Mouse (Mus musculus) intestine, embryonic 16.5 days (tissue): ENCODE results near the gene Ccdc113. TPM values are rescaled to one million over a fixed set of nuclear protein-coding genes. Genes with fewer than 3 reads are reported as not detected.

Source experiments
- ATAC-seq: fragments of 200-750 bp; cut with Nextera tagmentation; 2 replicates; pipeline ENCODE4 v1.8.0; 2017; ENCODE audit warnings: moderate TSS enrichment, moderate library complexity
- H3K27ac ChIP-seq: fragments of 300-500 bp; sonication (generic); 2 replicates; pipeline ENCODE4 v1.5.1; 2014; ENCODE audit warnings: mild to moderate bottlenecking, low read length
- H3K27me3 ChIP-seq: fragments of 300-500 bp; sonication (generic); replicated peaks from 2 replicates; pipeline ENCODE4 v1.6.1; 2014; ENCODE audit warnings: low read length, control low read depth, mixed read lengths; ENCODE audit not compliant: control insufficient read depth, insufficient read depth
- H3K36me3 ChIP-seq: fragments of 300-500 bp; sonication (generic); 2 replicates; pipeline ENCODE4 v1.6.1; 2014; ENCODE audit warnings: low read length, control low read depth; ENCODE audit not compliant: control insufficient read depth, insufficient read depth
- H3K4me1 ChIP-seq: fragments of 300-500 bp; sonication (generic); 2 replicates; pipeline ENCODE4 v1.6.1; 2014; ENCODE audit warnings: low read length, control low read depth, mixed read lengths; ENCODE audit not compliant: control insufficient read depth, insufficient read depth
- H3K4me2 ChIP-seq: fragments of 300-500 bp; sonication (generic); 2 replicates; pipeline ENCODE4 v1.6.1; 2014; ENCODE audit warnings: low read depth, low read length, control low read depth
- H3K4me3 ChIP-seq: fragments of 300-500 bp; sonication (generic); 2 replicates; pipeline ENCODE4 v1.5.1; 2014; ENCODE audit warnings: mild to moderate bottlenecking, low read length
- H3K9ac ChIP-seq: fragments of 300-500 bp; sonication (generic); 2 replicates; pipeline ENCODE4 v1.6.1; 2014; ENCODE audit warnings: low read depth, low read length
- H3K9me3 ChIP-seq: fragments of 300-500 bp; sonication (generic); 2 replicates; pipeline ENCODE4 v1.6.1; 2016; ENCODE audit warnings: low read length, control low read depth; ENCODE audit not compliant: control insufficient read depth
- WGBS: fragments of 180-500 bp; shearing (Covaris S2); extraction: QIAGEN DNeasy Blood & Tissue Kit; methylation state at CpG from one replicate; pipeline ENCODE4 v1.1.7; 2014; 5-methylcytosine and 5-hydroxymethylcytosine counted together
- polyA plus RNA-seq: library from polyadenylated mRNA; unstranded; fragments of >200 nt; fragmentation: Nextera tagmentation; extraction: Ambion mirVana; gene quantifications from 2 replicates; pipeline ENCODE4 v1.2.1, GENCODE M21; 2015

Ccdc113 gene
- 0.13 TPM in 1 of 2 replicates, not detected in the other for polyA plus RNA-seq

- Histone ChIP-seq H3K27me3 (no peaks in the 10 kb centered on the region), H3K9ac (peak within 1 kb of the TSS; percentile 60; the same call in 1 of the 2 replicates)
- WGBS: 8% methylated on average over 33 of the region's 33 CpGs
These were observed at the start of gene Ccdc113 for GRCm38 (mm10) chr8:95533584-95534387. Gene Ccdc113 (plus strand): TSS chr8:95534085.

GRCm38 (mm10) chr8:95487800-95488697 is 45.8 kb upstream of the Ccdc113 start:
- no peaks in the 10 kb centered on the region for H3K9me3 ChIP-seq
- H3K4me2 ChIP-seq: peak overlapping the region; percentile 86
- peak; percentile 67 for ATAC-seq
- 1% methylated on average over 40 of the region's 95 CpGs for WGBS
- peak overlapping the region; percentile 96 for H3K4me3 ChIP-seq
- H3K9ac ChIP-seq: peak overlapping the region; percentile 95
- no peaks in the 10 kb centered on the region for H3K27me3 ChIP-seq
- H3K36me3 ChIP-seq: 0 out of 2 replicates have a peak, but pooled peaks cover 6% of the 10 kb centered on the region
- peaks cover 8% of the 10 kb centered on the region for H3K4me1 ChIP-seq
- peak overlapping the region; percentile 45 for H3K27ac ChIP-seq

More at GRCm38 (mm10) chr8:95533584-95534387, at the start of gene Ccdc113:
- peak within 1 kb of the TSS; percentile 51 for H3K4me3 ChIP-seq
- no peaks in the 10 kb centered on the region for H3K36me3 ChIP-seq
- no peaks in the 10 kb centered on the region for H3K9me3 ChIP-seq
- peaks cover 9% of the 10 kb centered on the region; the same call in 1 of the 2 replicates for H3K4me1 ChIP-seq
- peak within 1 kb of the TSS; percentile 83 for H3K4me2 ChIP-seq
- no peak within 1 kb of the TSS for H3K27ac ChIP-seq
- ATAC-seq: peak; percentile 92

- peak overlapping the region; percentile 96 for H3K4me3 ChIP-seq
- peak overlapping the region; percentile 95 for H3K9ac ChIP-seq
- H3K27me3 ChIP-seq: no peaks in the 10 kb centered on the region
- peak overlapping the region; percentile 81 for H3K4me2 ChIP-seq
- peak; percentile 94 for ATAC-seq
- peak overlapping the region; percentile 45 for H3K27ac ChIP-seq
- WGBS: 1% methylated on average over 21 of the region's 42 CpGs
- H3K4me1 ChIP-seq: peaks cover 8% of the 10 kb centered on the region
- no peaks in the 10 kb centered on the region for H3K9me3 ChIP-seq
- H3K36me3 ChIP-seq: no peaks in the 10 kb centered on the region
These were observed 45.1 kb upstream of the Ccdc113 start for GRCm38 (mm10) chr8:95488698-95489332.

- H3K4me1 ChIP-seq: peaks cover 8% of the 10 kb centered on the region
- H3K36me3 ChIP-seq: no peaks in the 10 kb centered on the region
- H3K27ac ChIP-seq: no peak within 1 kb of the TSS
- H3K4me2 ChIP-seq: peak within 1 kb of the TSS; percentile 81
- H3K4me3 ChIP-seq: peak within 1 kb of the TSS; percentile 96
- H3K9me3 ChIP-seq: no peaks in the 10 kb centered on the region
- no peaks in the 10 kb centered on the region for H3K27me3 ChIP-seq
- 81% methylated on average over 5 of the region's 5 CpGs for WGBS
- no peak for ATAC-seq
- H3K9ac ChIP-seq: peak within 1 kb of the TSS; percentile 95
These were observed 43.9 kb upstream of the Ccdc113 start, which contains the start of gene Csnk2a2 for GRCm38 (mm10) chr8:95490006-95490405. Gene Csnk2a2 (minus strand): TSS chr8:95490039.

GRCm38 (mm10) chr8:95492057-95492456 is 41.8 kb upstream of the Ccdc113 start:
- ATAC-seq: no peak
- H3K4me3 ChIP-seq: no peak overlapping the region
- no peaks in the 10 kb centered on the region for H3K9me3 ChIP-seq
- no peaks in the 10 kb centered on the region for H3K36me3 ChIP-seq
- H3K9ac ChIP-seq: no peak overlapping the region
- 52% methylated on average over 4 of the region's 4 CpGs for WGBS
- no peaks in the 10 kb centered on the region for H3K27me3 ChIP-seq
- H3K4me2 ChIP-seq: no peak overlapping the region
- H3K4me1 ChIP-seq: peaks cover 8% of the 10 kb centered on the region
- no peak overlapping the region for H3K27ac ChIP-seq

GRCm38 (mm10) chr8:95495444-95495843 is 38.4 kb upstream of the Ccdc113 start:
- 84% methylated on average over 6 of the region's 6 CpGs for WGBS
- Histone ChIP-seq H3K9me3 (no peaks in the 10 kb centered on the region), H3K4me3 (no peak overlapping the region), H3K27me3 (no peaks in the 10 kb centered on the region), H3K36me3 (no peaks in the 10 kb centered on the region), H3K9ac (no peak overlapping the region), H3K27ac (no peak overlapping the region), H3K4me1 (no peaks in the 10 kb centered on the region), H3K4me2 (no peak overlapping the region)
- ATAC-seq: no peak

- ATAC-seq: no peak
- Histone ChIP-seq H3K36me3 (no peaks in the 10 kb centered on the region), H3K4me1 (no peaks in the 10 kb centered on the region), H3K4me3 (no peak overlapping the region), H3K27me3 (no peaks in the 10 kb centered on the region), H3K9me3 (no peaks in the 10 kb centered on the region), H3K27ac (no peak overlapping the region), H3K9ac (no peak overlapping the region), H3K4me2 (no peak overlapping the region)
- 27% methylated on average over 3 of the region's 3 CpGs for WGBS
These were observed 37.5 kb upstream of the Ccdc113 start for GRCm38 (mm10) chr8:95496420-95496819.

- WGBS: 74% methylated on average over 3 of the region's 3 CpGs
- Histone ChIP-seq H3K4me3 (no peak overlapping the region), H3K36me3 (no peaks in the 10 kb centered on the region), H3K4me2 (no peak overlapping the region), H3K4me1 (no peaks in the 10 kb centered on the region), H3K27ac (no peak overlapping the region), H3K9me3 (no peaks in the 10 kb centered on the region), H3K9ac (no peak overlapping the region), H3K27me3 (no peaks in the 10 kb centered on the region)
- ATAC-seq: no peak
These were observed 36.1 kb upstream of the Ccdc113 start for GRCm38 (mm10) chr8:95497821-95498220.
